Mouse (Mus musculus): Measurements from ENCODE around the gene 4933425L06Rik.

- no peak for TF ChIP-seq TAL1 (conservative IDR thresholded peaks at IDR 0.05; ENCODE audit: low read depth, low read length)
- TF ChIP-seq GATA2 (IDR thresholded peaks at IDR 0.05; ENCODE audit: borderline replicate concordance, low read depth, low read length), result no peak
- TF ChIP-seq CTCF (IDR thresholded peaks at IDR 0.05; ENCODE audit: low read depth, low read length), result no peak
- no peak for TF ChIP-seq GATA1 (IDR thresholded peaks at IDR 0.05; ENCODE audit: borderline replicate concordance, low read length)
These were observed 27.6 kb upstream of the 4933425L06Rik start, which contains the start of gene Rgs7bp for GRCm38 (mm10) chr13:105054181-105054940.
